Mouse (Mus musculus) urinary bladder, postnatal 25 days (tissue): Measurements from ENCODE around the gene Iars2.
A peak's percentile ranks its signal among the peaks of the same experiment; 100 is the strongest.

ENCODE experiments used
- DNase-seq: peaks from one replicate; pipeline ENCODE4 v3.0.0; 2022; ENCODE audit warnings: low spot score

Gene Iars2

GRCm38 (mm10) chr1:185328721-185329610 lies at the start of gene Iars2:
Gene Iars2, minus strand, starts transcription at chr1:185329396.
- DNase-seq: peak; percentile 94

GRCm38 (mm10) chr1:185377429-185377828 lies 48.2 kb upstream of the Iars2 start:
- DNase-seq: no peak

- no peak for DNase-seq
Measured at GRCm38 (mm10) chr1:185376390-185376789, 47.2 kb upstream of the Iars2 start.

- no peak for DNase-seq
Measured at GRCm38 (mm10) chr1:185369979-185370378, 40.8 kb upstream of the Iars2 start.

- no peak for DNase-seq
Measured at GRCm38 (mm10) chr1:185367383-185367782, 38.2 kb upstream of the Iars2 start.

- DNase-seq: no peak
Measured at GRCm38 (mm10) chr1:185364183-185364540, 35.0 kb upstream of the Iars2 start.

GRCm38 (mm10) chr1:185363526-185364182 lies 34.5 kb upstream of the Iars2 start:
- DNase-seq: peak; percentile 30

GRCm38 (mm10) chr1:185362677-185363520 lies 33.7 kb upstream of the Iars2 start, which contains the start of gene Eprs:
Gene Eprs, plus strand, starts transcription at chr1:185363044.
- DNase-seq: peak; percentile 99

GRCm38 (mm10) chr1:185358211-185358610 lies 29.0 kb upstream of the Iars2 start:
- DNase-seq: no peak

GRCm38 (mm10) chr1:185356246-185356645 lies 27.1 kb upstream of the Iars2 start:
- DNase-seq: no peak

GRCm38 (mm10) chr1:185354731-185355130 lies 25.5 kb upstream of the Iars2 start:
- DNase-seq: no peak

GRCm38 (mm10) chr1:185353351-185353750 lies 24.2 kb upstream of the Iars2 start:
- DNase-seq: no peak

GRCm38 (mm10) chr1:185352151-185352550 lies 23.0 kb upstream of the Iars2 start:
- no peak for DNase-seq

GRCm38 (mm10) chr1:185350611-185351010 lies 21.4 kb upstream of the Iars2 start:
- no peak for DNase-seq

GRCm38 (mm10) chr1:185349741-185350140 lies 20.5 kb upstream of the Iars2 start:
- DNase-seq: no peak

- no peak for DNase-seq
Measured at GRCm38 (mm10) chr1:185346188-185346587, 17.0 kb upstream of the Iars2 start.

- no peak for DNase-seq
Measured at GRCm38 (mm10) chr1:185343422-185343821, 14.2 kb upstream of the Iars2 start.

- no peak for DNase-seq
Measured at GRCm38 (mm10) chr1:185342441-185342840, 13.2 kb upstream of the Iars2 start.

GRCm38 (mm10) chr1:185336535-185336934 lies 7.3 kb upstream of the Iars2 start:
- DNase-seq: no peak

- no peak for DNase-seq
Measured at GRCm38 (mm10) chr1:185335231-185335765, 6.1 kb upstream of the Iars2 start.

- no peak for DNase-seq
Measured at GRCm38 (mm10) chr1:185334136-185334535, 4.9 kb upstream of the Iars2 start.

GRCm38 (mm10) chr1:185333651-185334050 lies 4.5 kb upstream of the Iars2 start:
- no peak for DNase-seq
